15 mouse cellular contexts compared by ENCODE assay signal in genomic region chr6:31077779-31078178, GRCm38 (mm10).
A peak's percentile ranks its signal among the peaks of the same experiment; 100 is the strongest.
DNase-seq lines count a peak whose midpoint lies in the region; ATAC-seq and TF ChIP-seq lines count a peak whose summit lies in the region.
"Had no signal": no experiment of that assay in that cellular context is flagged by ENCODE, and none has a peak within 500 bp of the region (broad histone marks: within the 10 kb centered on the region; RNA-seq: fewer than 3 reads in every experiment).

No protein-coding gene starts in this region.

- DNase-seq in heart, adult 2 months = no peak
- DNase-seq in heart, postnatal 14 days = no peak
- DNase-seq in limb, embryonic 10.5 days (ENCODE audit: low spot score) = no peak
- DNase-seq in adrenal gland, postnatal 36 days = no peak
- no peak for DNase-seq in hindbrain, embryonic 10.5 days (ENCODE audit: low spot score)
- DNase-seq: adrenal gland, adult 2 months; cerebellum, postnatal 14 days had no signal

- H3K4me3 ChIP-seq in heart, adult 2 months = no peak overlapping the region
- H3K4me3 ChIP-seq in limb, embryonic 12.5 days (replicated peaks) = no peak overlapping the region
- H3K4me3 ChIP-seq in limb, embryonic 10.5 days = no peak overlapping the region
- H3K4me3 ChIP-seq in brown adipose tissue, adult 24 weeks (ENCODE audit: insufficient read depth, low read depth, low read length) = no peak overlapping the region
- H3K4me3 ChIP-seq in macrophage (ENCODE audit: inconsistent target) = no peak overlapping the region
- H3K4me3 ChIP-seq in hindbrain, embryonic 10.5 days = no peak overlapping the region
- H3K4me3 ChIP-seq: embryonic facial prominence, embryonic 12.5 days; midbrain, embryonic 15.5 days; neural tube, embryonic 12.5 days had no signal

- H3K27ac ChIP-seq in heart, adult 2 months = peak overlapping the region; percentile 88
- H3K27ac ChIP-seq in limb, embryonic 12.5 days = peak overlapping the region; percentile 25; the same call in 1 of the 2 replicates
- H3K27ac ChIP-seq in limb, embryonic 10.5 days = no peak overlapping the region
- peak overlapping the region; percentile 70 for H3K27ac ChIP-seq in brown adipose tissue, adult 24 weeks (replicated peaks; ENCODE audit: low read depth, low read length)
- peak overlapping the region; percentile 90 for H3K27ac ChIP-seq in macrophage
- no peak overlapping the region for H3K27ac ChIP-seq in hindbrain, embryonic 10.5 days
- H3K27ac ChIP-seq: embryonic facial prominence, embryonic 12.5 days; midbrain, embryonic 15.5 days; neural tube, embryonic 12.5 days had no signal

- no peak for TF ChIP-seq EP300 in heart, adult 2 months (IDR thresholded peaks at IDR 0.05; ENCODE audit: insufficient read depth, low read depth, low read length)

- ATAC-seq in limb, embryonic 12.5 days (ENCODE audit: insufficient number of reproducible peaks, insufficient read depth, low FRiP score, low TSS enrichment, low read depth) = no peak
- ATAC-seq: forebrain, embryonic 14.5 days; hindbrain, embryonic 16.5 days; midbrain, embryonic 15.5 days had no signal

- 72% methylated on average over 9 of the region's 9 CpGs for WGBS in heart, adult 2 months
- WGBS in limb, embryonic 12.5 days = 75% methylated on average over 9 of the region's 9 CpGs
- 81% methylated on average over 9 of the region's 9 CpGs for WGBS in limb, embryonic 10.5 days
- 51% methylated on average over 9 of the region's 9 CpGs for WGBS in macrophage (ENCODE audit: missing documents)
- WGBS in hindbrain, embryonic 10.5 days = 85% methylated on average over 9 of the region's 9 CpGs

- H3K4me1 ChIP-seq in heart, adult 2 months (ENCODE audit: control insufficient read depth, insufficient read depth, low read length) = peaks cover 49% of the 10 kb centered on the region
- H3K4me1 ChIP-seq in limb, embryonic 12.5 days (replicated peaks) = peaks cover 61% of the 10 kb centered on the region
- H3K4me1 ChIP-seq in limb, embryonic 10.5 days = peaks cover 56% of the 10 kb centered on the region
- H3K4me1 ChIP-seq in brown adipose tissue, adult 24 weeks (ENCODE audit: control insufficient read depth, insufficient read depth, insufficient read length, low read length) = peaks cover 31% of the 10 kb centered on the region
- peaks cover 35% of the 10 kb centered on the region for H3K4me1 ChIP-seq in hindbrain, embryonic 10.5 days (replicated peaks)
- H3K4me1 ChIP-seq: neural tube, embryonic 12.5 days had no signal

- no peaks in the 10 kb centered on the region for H3K9me3 ChIP-seq in limb, embryonic 12.5 days
- no peaks in the 10 kb centered on the region for H3K9me3 ChIP-seq in limb, embryonic 10.5 days (replicated peaks)
- no peaks in the 10 kb centered on the region for H3K9me3 ChIP-seq in hindbrain, embryonic 10.5 days
- H3K9me3 ChIP-seq: embryonic facial prominence, embryonic 12.5 days; midbrain, embryonic 15.5 days; neural tube, embryonic 12.5 days had no signal

- no peak for TF ChIP-seq CTCF in heart, adult 2 months (IDR thresholded peaks at IDR 0.05)

- no peak overlapping the region for H3K9ac ChIP-seq in heart, adult 2 months (ENCODE audit: low read depth, low read length)
- H3K9ac ChIP-seq in limb, embryonic 12.5 days (replicated peaks) = no peak overlapping the region
- H3K9ac ChIP-seq: embryonic facial prominence, embryonic 12.5 days; midbrain, embryonic 15.5 days; neural tube, embryonic 12.5 days had no signal

- no peaks in the 10 kb centered on the region for H3K27me3 ChIP-seq in heart, adult 2 months (ENCODE audit: control insufficient read depth, insufficient read depth, low read length)
- H3K27me3 ChIP-seq in limb, embryonic 12.5 days = no peaks in the 10 kb centered on the region
- no peaks in the 10 kb centered on the region for H3K27me3 ChIP-seq in limb, embryonic 10.5 days (ENCODE audit: low read depth, poor library complexity, severe bottlenecking)
- no peaks in the 10 kb centered on the region for H3K27me3 ChIP-seq in hindbrain, embryonic 10.5 days (ENCODE audit: insufficient read depth, poor library complexity, severe bottlenecking)
- H3K27me3 ChIP-seq: embryonic facial prominence, embryonic 12.5 days; midbrain, embryonic 15.5 days; neural tube, embryonic 12.5 days had no signal

- no peak for TF ChIP-seq POLR2A in heart, adult 2 months (IDR thresholded peaks at IDR 0.05; ENCODE audit: insufficient read depth, low read depth, low read length)

- peaks cover 50% of the 10 kb centered on the region for H3K36me3 ChIP-seq in heart, adult 2 months (ENCODE audit: control insufficient read depth, insufficient read depth, low read length)
- H3K36me3 ChIP-seq in limb, embryonic 12.5 days = no peaks in the 10 kb centered on the region
- no peaks in the 10 kb centered on the region for H3K36me3 ChIP-seq in limb, embryonic 10.5 days
- peaks cover 45% of the 10 kb centered on the region; the same call in 1 of the 2 replicates for H3K36me3 ChIP-seq in macrophage (ENCODE audit: inconsistent target)
- H3K36me3 ChIP-seq in hindbrain, embryonic 10.5 days = no peaks in the 10 kb centered on the region
- H3K36me3 ChIP-seq: embryonic facial prominence, embryonic 12.5 days; midbrain, embryonic 15.5 days; neural tube, embryonic 12.5 days had no signal

- H3K79me2 ChIP-seq in heart, adult 2 months (replicated peaks; ENCODE audit: control insufficient read depth, insufficient read depth, low read length) = 0 out of 2 replicates have a peak, but pooled peaks cover 1% of the 10 kb centered on the region
- H3K79me2 ChIP-seq in macrophage (ENCODE audit: inconsistent target) = peaks cover 74% of the 10 kb centered on the region

- H3K4me2 ChIP-seq in limb, embryonic 12.5 days = no peak overlapping the region
- H3K4me2 ChIP-seq: embryonic facial prominence, embryonic 12.5 days; midbrain, embryonic 15.5 days; neural tube, embryonic 12.5 days had no signal

- intact Hi-C loops in heart, adult 2 months (cut with DNase I) = loop anchor here (5.0 to 10.0 kb wide), 5 partner anchors 50 to 315 kb away; no protein-coding TSS in a partner anchor
- intact Hi-C loops in heart, postnatal 14 days (cut with DNase I) = loop anchor here (5.0 to 10.0 kb wide), 2 partner anchors 247 to 375 kb away; no protein-coding TSS in a partner anchor

Comparison
In these comparisons a context has a peak if more than half of its experiments do, and no peak if none do; other contexts are left out.
1. H3K27ac ChIP-seq: peak in heart, adult 2 months (single experiment), limb, embryonic 12.5 days (single experiment), brown adipose tissue, adult 24 weeks (single experiment) and macrophage (single experiment); none in limb, embryonic 10.5 days (single experiment) and hindbrain, embryonic 10.5 days (single experiment).